Mouse (Mus musculus): ENCODE data around the gene Eif2b1.
"Not testable (repeated sequence)": the region's sequence is repeated elsewhere in the genome, so short reads cannot be mapped to it uniquely, and the experiment has no call there.

DNA sequence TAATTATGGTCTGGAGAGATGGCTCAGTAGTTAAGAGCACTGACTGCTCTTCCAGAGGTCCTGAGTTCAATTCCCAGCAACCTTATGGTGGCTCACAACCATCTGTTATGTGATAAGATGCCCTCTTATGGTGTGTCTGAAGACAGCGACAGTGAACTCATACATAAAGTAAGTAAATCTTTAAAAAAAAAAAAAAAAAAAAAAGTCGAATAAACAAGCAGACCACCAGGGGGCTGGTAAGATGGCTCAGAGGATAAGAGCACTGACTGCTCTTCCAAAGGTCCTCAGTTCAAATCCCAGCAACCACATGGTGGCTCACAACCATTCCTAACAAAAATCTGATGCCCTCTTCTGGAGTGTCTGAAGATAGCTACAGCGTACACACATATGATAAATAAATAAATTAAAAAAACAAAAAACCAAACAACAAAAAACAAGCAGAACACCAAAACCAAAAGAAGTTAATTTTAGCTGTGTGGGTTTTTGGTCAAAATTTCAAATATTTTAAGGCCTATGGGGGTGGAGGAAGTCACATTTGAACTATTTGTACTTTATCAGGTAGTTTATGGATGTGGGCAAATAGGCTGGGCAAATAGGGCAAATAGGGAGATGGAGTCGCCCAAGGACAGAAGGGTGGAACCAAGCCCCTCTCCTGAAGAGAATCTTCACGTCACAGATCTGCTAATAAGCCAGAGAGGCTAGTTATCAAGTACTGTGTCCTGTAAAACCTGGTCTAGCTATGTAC lies 27.4 kb downstream of the Eif2b1 start:
- TF ChIP-seq CTCF, POLR2A (IDR thresholded peaks at IDR 0.05; ENCODE audit: extremely low read depth, insufficient read depth, low read length): not testable (repeated sequence)

Measured in cortical plate, adult 2 months (tissue).